ENCODE assay signal across 15 mouse cellular contexts in the genomic region with DNA sequence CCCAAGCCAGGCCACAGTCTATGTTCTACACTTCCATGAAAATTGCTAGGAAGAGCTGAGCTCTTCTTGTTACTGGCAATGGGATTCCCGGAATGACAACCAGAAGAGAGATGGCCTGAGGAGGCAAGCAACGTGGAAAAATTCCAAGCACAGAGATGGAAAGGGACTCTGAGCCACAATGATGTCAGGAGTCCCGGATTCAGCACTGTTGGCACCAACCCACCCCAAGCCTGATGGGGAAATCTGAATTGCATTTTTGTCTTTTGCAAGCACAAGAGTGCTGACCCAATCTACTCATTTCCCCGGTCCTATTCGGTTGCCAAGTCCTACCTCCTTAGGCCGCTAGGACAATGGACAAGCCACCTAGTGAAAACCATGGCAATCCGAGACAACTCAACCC.
DNase-seq lines count a peak whose midpoint lies in the region; ATAC-seq lines count a peak whose summit lies in the region.
"Had no signal": no experiment of that assay in that cellular context is flagged by ENCODE, and none has a peak within 500 bp of the region (broad histone marks: within the 10 kb centered on the region; RNA-seq: fewer than 3 reads in every experiment).

No protein-coding gene starts in this region.

- no peaks in the 10 kb centered on the region for H3K9me3 ChIP-seq in heart, embryonic 12.5 days (replicated peaks)
- H3K9me3 ChIP-seq: forebrain, embryonic 12.5 days; hindbrain, embryonic 12.5 days; limb, embryonic 13.5 days; megakaryocyte, embryonic 14.5 days had no signal

- no peaks in the 10 kb centered on the region for H3K27me3 ChIP-seq in heart, embryonic 12.5 days (replicated peaks)
- H3K27me3 ChIP-seq: forebrain, embryonic 12.5 days; hindbrain, embryonic 12.5 days; limb, embryonic 13.5 days; megakaryocyte, embryonic 14.5 days had no signal

- intact Hi-C loops in left cerebral cortex, postnatal 36 days (cut with DNase I), result no loop called here

- H3K4me3 ChIP-seq in heart, embryonic 12.5 days, result no peak overlapping the region
- H3K4me3 ChIP-seq: forebrain, embryonic 12.5 days; hindbrain, embryonic 12.5 days; limb, embryonic 13.5 days; megakaryocyte, embryonic 14.5 days had no signal

- H3K4me1 ChIP-seq in heart, embryonic 12.5 days (replicated peaks), result peaks cover 13% of the 10 kb centered on the region; the same call in 1 of the 2 replicates
- H3K4me1 ChIP-seq: hindbrain, embryonic 12.5 days; megakaryocyte, embryonic 14.5 days had no signal

- no peak overlapping the region for H3K9ac ChIP-seq in heart, embryonic 12.5 days
- H3K9ac ChIP-seq: forebrain, embryonic 12.5 days; hindbrain, embryonic 12.5 days; limb, embryonic 13.5 days had no signal

- H3K27ac ChIP-seq in heart, embryonic 12.5 days (ENCODE audit: poor library complexity, severe bottlenecking), result no peak overlapping the region
- H3K27ac ChIP-seq: forebrain, embryonic 12.5 days; hindbrain, embryonic 12.5 days; limb, embryonic 13.5 days had no signal

- no peak for ATAC-seq in heart, embryonic 12.5 days (ENCODE audit: insufficient number of reproducible peaks, low FRiP score)
- ATAC-seq: intestine, embryonic 16.5 days; midbrain, embryonic 16.5 days had no signal

- WGBS in heart, embryonic 12.5 days, result 81% methylated on average over 7 of the region's 7 CpGs

- peak; percentile 94 for DNase-seq in heart, adult 11 months
- peak; percentile 40 for DNase-seq in 3134 (ENCODE audit: extremely low read depth, insufficient read length, low spot score)
- peak; percentile 54 for DNase-seq in adrenal gland, postnatal 10 days
- DNase-seq in lung, postnatal 10 days, result peak; percentile 55
- DNase-seq in left cerebral cortex, postnatal 36 days (ENCODE audit: low spot score in 2 of 2), result no peak
- no peak for DNase-seq in layer of hippocampus, adult 9-11 months
- DNase-seq: cerebellum, adult 2 months; thymus, postnatal 4 days had no signal

- H3K36me3 ChIP-seq in heart, embryonic 12.5 days, result no peaks in the 10 kb centered on the region
- H3K36me3 ChIP-seq: forebrain, embryonic 12.5 days; hindbrain, embryonic 12.5 days; limb, embryonic 13.5 days had no signal

- no peak overlapping the region for H3K4me2 ChIP-seq in heart, embryonic 12.5 days
- H3K4me2 ChIP-seq: forebrain, embryonic 12.5 days; hindbrain, embryonic 12.5 days; limb, embryonic 13.5 days had no signal

Comparison
In these comparisons a context has a peak if more than half of its experiments do, and no peak if none do; other contexts are left out.
1. DNase-seq: peak in heart, adult 11 months (single experiment), 3134 (single experiment), adrenal gland, postnatal 10 days (single experiment) and lung, postnatal 10 days (single experiment); none in left cerebral cortex, postnatal 36 days (0 of 2) and layer of hippocampus, adult 9-11 months (single experiment).